Mouse (Mus musculus) midbrain, embryonic 12.5 days (tissue): ENCODE data around the gene Pou2f3. TPM values are rescaled to one million over a fixed set of nuclear protein-coding genes. Genes with fewer than 3 reads are reported as not detected.
A peak's percentile ranks its signal among the peaks of the same experiment; 100 is the strongest.

Experiments used
- ATAC-seq: fragments of 200-750 bp; cut with Nextera tagmentation; 2 replicates; pipeline ENCODE4 v1.8.0; 2017; ENCODE audit warnings: low read depth, moderate TSS enrichment, moderate library complexity; ENCODE audit not compliant: low FRiP score
- H3K27ac ChIP-seq: fragments of 300-500 bp; sonication (generic); replicated peaks from 2 replicates; pipeline ENCODE4 v1.5.1; 2016; ENCODE audit warnings: mild to moderate bottlenecking
- H3K27me3 ChIP-seq: fragments of 300-500 bp; sonication (generic); 2 replicates; pipeline ENCODE4 v1.6.1; 2016; ENCODE audit warnings: mild to moderate bottlenecking
- H3K36me3 ChIP-seq: fragments of 300-500 bp; sonication (generic); 2 replicates; pipeline ENCODE4 v1.6.1; 2016
- H3K4me1 ChIP-seq: fragments of 300-500 bp; sonication (generic); 2 replicates; pipeline ENCODE4 v1.6.1; 2016
- H3K4me2 ChIP-seq: fragments of 300-500 bp; sonication (generic); replicated peaks from 2 replicates; pipeline ENCODE4 v1.6.1; 2016; ENCODE audit warnings: mild to moderate bottlenecking, moderate library complexity
- H3K4me3 ChIP-seq: fragments of 300-500 bp; sonication (generic); 2 replicates; pipeline ENCODE4 v1.5.1; 2016; ENCODE audit warnings: mild to moderate bottlenecking
- H3K9ac ChIP-seq: fragments of 300-500 bp; sonication (generic); replicated peaks from 2 replicates; pipeline ENCODE4 v1.6.1; 2016; ENCODE audit warnings: mild to moderate bottlenecking, moderate library complexity
- H3K9me3 ChIP-seq: fragments of 300-500 bp; sonication (generic); 2 replicates; pipeline ENCODE4 v1.6.1; 2016; ENCODE audit warnings: mild to moderate bottlenecking
- WGBS: fragments of 180-500 bp; shearing (Covaris S2); methylation state at CpG from one replicate; pipeline ENCODE4 v1.1.7; 2016; 5-methylcytosine and 5-hydroxymethylcytosine counted together
- polyA plus RNA-seq: library from polyadenylated mRNA; unstranded; fragments of >200 nt; fragmentation: Nextera tagmentation; extraction: Ambion mirVana; gene quantifications from 2 replicates; pipeline ENCODE4 v1.2.1, GENCODE M21; 2016

Pou2f3 gene
- polyA plus RNA-seq, 1 experiment from 2014 or later, result not detected

DNA sequence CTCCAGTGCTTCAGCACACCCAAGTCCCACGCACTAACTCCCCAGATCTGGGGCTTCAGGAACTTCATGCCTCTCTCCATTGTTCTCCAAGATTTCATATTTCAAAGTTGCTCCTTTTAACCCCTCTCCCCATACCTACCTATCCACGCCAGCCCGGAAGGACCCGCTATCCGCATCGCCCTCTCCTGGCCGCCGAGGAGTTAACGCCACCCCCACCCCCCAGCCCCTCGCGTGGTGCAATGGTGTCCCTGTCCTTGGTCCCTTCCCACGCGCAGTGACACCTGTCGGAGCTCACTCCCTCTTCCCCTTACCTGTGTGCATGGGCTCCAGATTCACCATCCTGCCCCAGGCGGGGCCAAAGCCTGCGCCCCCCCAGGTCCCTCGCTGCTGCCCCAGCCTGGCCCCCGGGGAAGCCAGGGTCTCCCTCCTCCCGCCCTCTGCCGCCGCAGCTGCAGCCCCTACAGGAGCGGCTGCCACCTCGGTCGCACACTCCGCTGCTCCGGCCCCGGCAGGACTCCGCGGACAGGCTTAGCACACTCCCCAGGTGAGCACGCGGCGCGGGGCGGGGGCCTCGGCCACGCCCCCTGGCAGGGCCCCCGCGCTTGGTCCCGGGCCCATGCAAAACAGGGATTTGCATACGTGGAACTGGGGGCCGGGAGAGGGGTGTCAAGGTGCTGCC is 4.7 kb downstream of the Pou2f3 start:
- H3K9me3 ChIP-seq, result no peaks in the 10 kb centered on the region
- 0 out of 2 replicates have a peak, but pooled peaks have one; percentile 19 for ATAC-seq
- 3% methylated on average over 28 of the region's 41 CpGs for WGBS
- peak overlapping the region; percentile 52 for H3K4me2 ChIP-seq
- H3K27ac ChIP-seq, result no peak overlapping the region
- no peaks in the 10 kb centered on the region for H3K36me3 ChIP-seq
- peak overlapping the region; percentile 34 for H3K4me3 ChIP-seq
- peak overlapping the region; percentile 25 for H3K9ac ChIP-seq
- H3K27me3 ChIP-seq, result peaks cover 76% of the 10 kb centered on the region
- peaks cover 16% of the 10 kb centered on the region for H3K4me1 ChIP-seq

DNA sequence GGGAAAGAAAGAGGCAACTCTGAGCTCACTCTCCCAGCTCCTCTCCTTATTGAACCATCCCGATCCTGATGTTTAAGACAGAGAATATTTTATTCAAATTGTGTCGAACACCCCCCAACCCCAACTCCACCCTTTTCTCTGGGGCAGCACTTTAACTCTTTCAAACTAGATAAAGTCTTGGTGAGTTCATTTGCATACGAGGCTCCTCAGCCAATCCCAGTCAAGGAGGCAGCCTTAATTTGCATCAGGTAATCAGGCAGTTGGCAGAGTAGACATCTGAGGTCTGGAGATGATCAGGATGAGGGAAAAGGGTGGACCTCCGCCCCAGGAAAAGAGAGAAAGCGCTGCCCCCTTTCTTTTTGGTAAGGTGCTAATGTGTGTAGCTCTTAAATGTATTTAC is 10.0 kb downstream of the Pou2f3 start:
- WGBS, result 4% methylated on average over 5 of the region's 5 CpGs
- no peak overlapping the region for H3K9ac ChIP-seq
- no peak for ATAC-seq
- H3K9me3 ChIP-seq, result no peaks in the 10 kb centered on the region
- H3K4me3 ChIP-seq, result no peak overlapping the region
- no peak overlapping the region for H3K27ac ChIP-seq
- no peaks in the 10 kb centered on the region for H3K36me3 ChIP-seq
- H3K4me2 ChIP-seq, result peak overlapping the region; percentile 22
- H3K27me3 ChIP-seq, result peaks cover 68% of the 10 kb centered on the region
- peaks cover 9% of the 10 kb centered on the region; the same call in 1 of the 2 replicates for H3K4me1 ChIP-seq

DNA sequence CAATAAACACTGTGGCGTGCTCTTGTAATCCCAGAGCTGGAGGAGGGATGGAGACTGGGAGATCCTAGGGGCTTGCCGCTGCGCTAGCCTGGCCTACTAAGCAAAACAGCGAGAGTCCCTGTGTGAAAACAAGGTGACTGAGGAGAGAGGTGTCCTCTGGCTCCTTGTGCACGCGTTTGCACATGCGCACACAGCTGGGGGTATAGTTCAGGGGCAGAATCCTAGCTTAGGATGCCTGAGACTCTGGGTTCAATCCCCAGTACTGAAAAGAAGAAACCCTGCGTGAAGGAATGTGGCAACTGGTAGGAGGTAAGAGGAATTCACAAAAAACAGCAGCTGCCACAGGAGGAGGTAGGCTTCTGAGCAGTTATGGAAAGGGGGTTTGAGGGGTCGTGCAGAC is 16.2 kb downstream of the Pou2f3 start:
- H3K4me2 ChIP-seq, result no peak overlapping the region
- ATAC-seq, result no peak
- no peaks in the 10 kb centered on the region for H3K9me3 ChIP-seq
- H3K9ac ChIP-seq, result no peak overlapping the region
- no peak overlapping the region for H3K27ac ChIP-seq
- peaks cover 55% of the 10 kb centered on the region for H3K27me3 ChIP-seq
- H3K4me3 ChIP-seq, result no peak overlapping the region
- no peaks in the 10 kb centered on the region for H3K36me3 ChIP-seq
- H3K4me1 ChIP-seq, result peaks cover 8% of the 10 kb centered on the region
- WGBS, result 14% methylated on average over 9 of the region's 9 CpGs

DNA sequence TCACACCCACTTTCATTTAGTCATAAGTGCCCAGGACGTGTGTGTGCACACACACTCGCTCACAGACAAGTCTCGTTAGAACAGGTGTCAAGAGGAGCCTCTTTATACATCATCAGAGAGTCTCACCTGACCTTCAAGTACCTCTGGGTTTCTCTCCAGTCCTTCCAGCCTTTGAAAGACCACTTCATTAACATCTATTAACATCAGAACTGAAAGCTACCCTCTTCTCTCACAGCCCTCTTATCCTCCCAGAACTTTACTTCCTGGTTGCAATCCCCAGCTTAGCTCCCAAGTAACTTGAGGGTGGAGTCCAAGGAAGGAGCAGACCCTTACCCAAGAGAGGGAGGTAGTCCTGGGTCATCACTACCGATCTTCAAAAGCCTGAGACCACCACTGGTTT is 18.6 kb downstream of the Pou2f3 start:
- no peaks in the 10 kb centered on the region for H3K36me3 ChIP-seq
- WGBS, result 53% methylated on average over 4 of the region's 4 CpGs
- no peak overlapping the region for H3K9ac ChIP-seq
- ATAC-seq, result no peak
- peaks cover 47% of the 10 kb centered on the region for H3K27me3 ChIP-seq
- H3K9me3 ChIP-seq, result no peaks in the 10 kb centered on the region
- H3K4me1 ChIP-seq, result peaks cover 21% of the 10 kb centered on the region
- no peak overlapping the region for H3K4me2 ChIP-seq
- no peak overlapping the region for H3K27ac ChIP-seq
- H3K4me3 ChIP-seq, result no peak overlapping the region

DNA sequence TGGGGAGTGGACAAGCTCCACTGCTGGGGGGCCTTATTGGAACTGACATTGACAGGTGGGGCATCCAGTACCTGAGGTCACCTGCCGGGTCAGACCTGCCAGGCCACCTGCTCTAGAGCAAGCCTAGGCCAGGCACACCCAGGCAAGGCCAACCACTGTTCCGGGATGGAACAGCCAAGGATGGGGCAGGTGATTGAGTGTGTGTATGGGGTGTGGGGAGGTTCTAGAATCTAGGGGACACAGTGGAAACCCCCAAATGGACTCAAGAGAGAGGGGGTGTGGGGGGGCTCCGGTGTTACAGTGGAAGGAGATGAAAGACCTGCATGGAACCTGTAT is 21.2 kb downstream of the Pou2f3 start:
- no peak overlapping the region for H3K9ac ChIP-seq
- no peak overlapping the region for H3K27ac ChIP-seq
- peaks cover 42% of the 10 kb centered on the region for H3K27me3 ChIP-seq
- H3K4me2 ChIP-seq, result peak overlapping the region; percentile 13; the same call in 1 of the 2 replicates
- ATAC-seq, result peak; percentile 52; the same call in 1 of the 2 replicates
- no peaks in the 10 kb centered on the region for H3K9me3 ChIP-seq
- H3K4me1 ChIP-seq, result peaks cover 21% of the 10 kb centered on the region
- no peak overlapping the region for H3K4me3 ChIP-seq
- 55% methylated on average over 3 of the region's 3 CpGs for WGBS
- H3K36me3 ChIP-seq, result no peaks in the 10 kb centered on the region

DNA sequence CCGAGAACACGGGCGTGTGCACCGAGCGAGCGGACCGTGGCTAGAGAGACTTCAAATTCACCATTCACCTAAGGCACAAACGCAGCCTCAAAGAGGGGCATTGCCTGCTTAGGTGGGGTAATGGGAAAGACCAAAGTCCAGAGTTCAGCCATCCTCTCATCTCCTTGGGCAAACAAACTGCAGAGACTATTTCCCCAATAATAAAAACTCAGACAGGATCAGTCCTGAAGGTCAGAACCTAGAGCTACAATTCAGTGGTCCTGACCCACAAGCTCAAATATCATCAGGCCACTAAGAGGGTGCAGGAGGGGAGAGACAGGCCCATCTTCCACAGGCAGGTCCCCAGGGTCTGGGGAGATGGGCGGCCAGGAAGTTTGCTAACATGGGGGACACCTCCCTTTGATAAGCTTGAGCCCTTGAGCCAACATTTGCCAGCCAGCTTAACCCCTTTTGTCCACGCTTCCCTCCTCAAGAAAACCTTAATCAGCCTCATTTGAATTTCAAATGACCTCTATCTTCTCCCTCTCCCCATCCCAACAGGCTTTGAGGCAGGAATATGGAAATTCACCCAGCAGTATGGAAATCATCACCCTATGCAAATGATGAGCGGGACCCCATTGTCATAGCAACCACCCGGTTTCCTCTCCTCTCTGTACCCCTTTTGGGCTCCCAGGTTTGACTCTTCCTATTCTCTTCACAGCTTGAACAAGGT is 21.7 kb downstream of the Pou2f3 start:
- Histone ChIP-seq H3K27ac (no peak overlapping the region), H3K4me1 (peaks cover 21% of the 10 kb centered on the region), H3K4me2 (peak overlapping the region; percentile 13; the same call in 1 of the 2 replicates), H3K36me3 (no peaks in the 10 kb centered on the region), H3K27me3 (peaks cover 37% of the 10 kb centered on the region), H3K9me3 (no peaks in the 10 kb centered on the region), H3K4me3 (no peak overlapping the region), H3K9ac (no peak overlapping the region)
- 50% methylated on average over 12 of the region's 12 CpGs for WGBS
- ATAC-seq, result peak; percentile 54; the same call in 1 of the 2 replicates

DNA sequence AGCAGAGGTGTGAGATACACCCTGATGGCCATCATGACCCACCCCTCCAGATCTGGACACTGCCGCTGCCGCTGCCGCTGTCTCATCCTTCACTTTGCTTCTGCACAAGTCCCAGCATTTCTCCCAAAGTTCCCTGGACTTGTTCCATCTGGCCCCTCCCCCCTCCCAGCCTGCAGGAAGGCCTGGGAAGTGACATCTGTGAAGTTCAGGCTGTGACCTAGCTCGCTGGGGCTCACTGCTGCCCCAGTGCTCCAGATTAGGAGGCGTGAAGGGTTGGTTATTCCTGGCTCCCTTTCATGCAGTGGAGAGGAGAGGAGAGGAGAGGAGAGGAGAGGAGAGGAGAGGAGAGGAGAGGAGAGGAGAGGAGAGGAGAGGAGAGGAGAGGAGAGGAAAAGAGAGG is 30.6 kb downstream of the Pou2f3 start:
- no peak overlapping the region for H3K27ac ChIP-seq

DNA sequence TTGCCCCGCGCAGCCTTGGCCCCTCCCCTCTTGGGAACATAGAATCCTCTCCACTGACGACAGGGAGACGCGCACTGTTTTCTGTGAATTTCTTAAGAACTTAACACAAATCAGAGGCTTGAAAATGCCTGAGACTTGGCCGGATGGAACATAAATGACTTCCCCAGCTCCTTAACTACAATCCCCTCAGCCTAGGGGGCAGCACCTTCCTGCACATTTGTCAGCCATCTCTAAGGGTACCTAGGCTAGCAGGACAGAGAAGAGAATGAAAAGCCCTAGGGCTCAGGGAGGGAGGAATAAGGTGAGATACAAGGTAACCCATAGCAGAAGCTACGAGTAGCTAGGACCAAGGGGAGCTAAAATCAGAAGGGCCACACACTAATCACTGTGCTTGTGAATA is 32.0 kb downstream of the Pou2f3 start:
- WGBS, result 57% methylated on average over 7 of the region's 7 CpGs
- H3K36me3 ChIP-seq, result no peaks in the 10 kb centered on the region
- no peak overlapping the region for H3K4me2 ChIP-seq
- H3K27ac ChIP-seq, result no peak overlapping the region
- H3K4me3 ChIP-seq, result no peak overlapping the region
- ATAC-seq, result no peak
- no peak overlapping the region for H3K9ac ChIP-seq
- H3K27me3 ChIP-seq, result no peaks in the 10 kb centered on the region
- no peaks in the 10 kb centered on the region for H3K9me3 ChIP-seq
- no peaks in the 10 kb centered on the region; the same call in 1 of the 2 replicates for H3K4me1 ChIP-seq

More for the DNA sequence above, 30.6 kb downstream of the Pou2f3 start:
- no peaks in the 10 kb centered on the region; the same call in 1 of the 2 replicates for H3K4me1 ChIP-seq
- H3K9ac ChIP-seq, result no peak overlapping the region
- no peak for ATAC-seq
- no peaks in the 10 kb centered on the region for H3K36me3 ChIP-seq
- no peaks in the 10 kb centered on the region for H3K27me3 ChIP-seq
- WGBS, result 67% methylated on average over 5 of the region's 5 CpGs
- H3K9me3 ChIP-seq, result no peaks in the 10 kb centered on the region
- H3K4me2 ChIP-seq, result no peak overlapping the region
- H3K4me3 ChIP-seq, result no peak overlapping the region

DNA sequence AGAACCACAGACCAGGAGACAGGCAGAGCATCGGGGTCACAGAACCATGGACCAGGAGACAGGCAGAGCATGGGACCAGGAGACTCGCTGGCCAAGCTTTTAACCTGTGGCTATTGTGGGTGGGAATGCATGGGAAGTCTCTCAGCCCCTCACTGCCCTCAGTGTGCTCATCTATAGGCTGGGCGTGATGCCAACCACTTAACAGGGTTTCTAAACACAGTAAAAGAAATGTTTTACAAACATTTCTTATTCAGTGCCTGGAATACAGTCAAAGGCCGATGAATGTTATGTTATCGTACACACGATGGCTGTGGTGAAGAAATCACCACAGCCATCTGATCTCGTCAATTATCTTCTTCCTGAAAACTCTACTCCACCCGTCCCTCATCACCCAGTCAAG is 43.1 kb downstream of the Pou2f3 start:
- Histone ChIP-seq H3K27ac (no peak overlapping the region), H3K9ac (no peak overlapping the region), H3K27me3 (peaks cover 3% of the 10 kb centered on the region; the same call in 1 of the 2 replicates), H3K4me2 (no peak overlapping the region), H3K9me3 (no peaks in the 10 kb centered on the region), H3K4me3 (no peak overlapping the region), H3K4me1 (no peaks in the 10 kb centered on the region), H3K36me3 (no peaks in the 10 kb centered on the region)
- ATAC-seq, result no peak
- 90% methylated on average over 8 of the region's 8 CpGs for WGBS

DNA sequence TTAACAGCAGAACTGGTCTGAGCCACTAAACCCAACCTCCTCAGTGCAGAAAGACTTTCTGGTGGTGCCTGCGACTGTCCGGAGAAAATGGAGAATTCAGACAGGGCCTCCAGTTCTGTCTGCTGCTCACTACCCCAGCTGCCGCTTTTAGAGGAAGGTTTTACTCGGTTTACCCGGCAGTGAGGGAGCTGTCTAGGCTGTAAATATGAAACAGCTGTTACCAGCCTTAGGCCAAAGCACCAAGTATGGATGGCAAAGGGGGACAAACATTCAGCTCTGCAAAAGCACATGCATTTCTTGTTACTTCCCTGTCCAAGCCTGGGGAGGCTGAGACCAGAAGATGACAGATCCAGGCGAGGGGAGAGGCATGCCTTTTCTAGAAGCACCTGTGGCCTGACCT is 43.8 kb downstream of the Pou2f3 start:
- no peak overlapping the region for H3K4me2 ChIP-seq
- no peak for ATAC-seq
- H3K9ac ChIP-seq, result no peak overlapping the region
- H3K36me3 ChIP-seq, result no peaks in the 10 kb centered on the region
- no peaks in the 10 kb centered on the region for H3K27me3 ChIP-seq
- no peak overlapping the region for H3K4me3 ChIP-seq
- no peaks in the 10 kb centered on the region for H3K4me1 ChIP-seq
- H3K27ac ChIP-seq, result no peak overlapping the region
- 78% methylated on average over 6 of the region's 6 CpGs for WGBS
- H3K9me3 ChIP-seq, result no peaks in the 10 kb centered on the region

DNA sequence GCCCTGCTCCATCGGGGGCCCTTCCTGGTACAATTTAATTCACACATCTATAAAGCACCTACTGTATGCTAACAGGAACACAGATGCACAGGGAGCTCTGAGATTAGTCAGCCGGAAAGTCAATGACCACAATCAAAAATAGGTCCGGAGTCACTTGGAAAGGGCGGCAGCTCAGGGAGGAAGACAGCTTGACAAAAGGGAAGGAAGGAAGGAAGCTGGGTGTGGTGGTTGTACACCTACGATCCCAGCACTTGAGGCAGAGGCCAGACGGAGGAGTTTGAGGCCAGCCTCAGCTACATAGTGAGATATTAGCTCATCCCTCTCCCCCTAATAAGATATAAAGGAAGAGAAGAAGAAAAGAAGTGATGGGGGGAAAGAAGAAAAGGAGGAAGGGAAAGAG is 54.2 kb downstream of the Pou2f3 start:
- H3K36me3 ChIP-seq, result no peaks in the 10 kb centered on the region
- H3K4me2 ChIP-seq, result no peak overlapping the region
- no peak overlapping the region for H3K27ac ChIP-seq
- WGBS, result 86% methylated on average over 6 of the region's 6 CpGs
- no peak overlapping the region for H3K4me3 ChIP-seq
- no peak for ATAC-seq
- no peak overlapping the region for H3K9ac ChIP-seq
- H3K27me3 ChIP-seq, result no peaks in the 10 kb centered on the region
- no peaks in the 10 kb centered on the region for H3K9me3 ChIP-seq
- H3K4me1 ChIP-seq, result no peaks in the 10 kb centered on the region

DNA sequence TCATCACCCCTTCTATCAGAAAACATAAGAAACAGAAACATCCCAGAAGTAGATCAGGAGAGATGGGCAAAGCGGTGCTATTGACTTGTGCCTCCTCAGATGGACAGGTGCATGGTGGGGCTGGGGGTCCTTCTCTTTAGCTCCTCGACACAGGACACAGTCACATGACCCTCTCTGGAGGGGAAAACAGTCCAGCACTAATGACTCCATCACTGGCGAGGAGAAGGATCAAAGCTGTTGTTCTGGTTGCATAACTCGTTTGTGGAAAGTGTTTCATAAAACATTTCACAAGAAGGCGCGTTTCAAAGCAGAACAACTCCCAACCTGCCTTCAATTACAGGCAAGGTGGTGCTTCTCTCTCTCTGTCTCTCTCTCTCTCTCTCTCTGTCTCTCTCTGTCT is 58.4 kb downstream of the Pou2f3 start:
- no peak overlapping the region for H3K4me3 ChIP-seq
- no peak overlapping the region for H3K4me2 ChIP-seq
- H3K4me1 ChIP-seq, result no peaks in the 10 kb centered on the region
- H3K9me3 ChIP-seq, result no peaks in the 10 kb centered on the region
- ATAC-seq, result no peak
- H3K27me3 ChIP-seq, result no peaks in the 10 kb centered on the region
- 91% methylated on average over 6 of the region's 6 CpGs for WGBS
- no peak overlapping the region for H3K9ac ChIP-seq
- no peak overlapping the region for H3K27ac ChIP-seq
- H3K36me3 ChIP-seq, result no peaks in the 10 kb centered on the region
